Mouse (Mus musculus): ENCODE results near the gene Aaas. TPM values are rescaled to one million over a fixed set of nuclear protein-coding genes. Genes with fewer than 3 reads are reported as not detected.
"Not testable (repeated sequence)": the region's sequence is repeated elsewhere in the genome, so short reads cannot be mapped to it uniquely, and the experiment has no call there.

Aaas gene
- polyA plus RNA-seq, 1 experiment from 2014 or later, result 37.4 TPM

GRCm38 (mm10) chr15:102355134-102355870, 4.7 kb upstream of the Aaas start:
- Histone ChIP-seq H3K36me3 (replicated peaks) (no peaks in the 10 kb centered on the region), H3K4me2 (peak overlapping the region; percentile 99), H3K27me3 (replicated peaks) (peaks cover 38% of the 10 kb centered on the region), H3K9ac (peak overlapping the region; percentile 58), H3K27ac (peak overlapping the region; percentile 68), H3K9me3 (no peaks in the 10 kb centered on the region), H3K4me3 (peak overlapping the region; percentile 49), H3K4me1 (peaks cover 30% of the 10 kb centered on the region)
- under 1% methylated on average over 47 of the region's 49 CpGs for WGBS
- peak; percentile 53; the same call in 1 of the 2 replicates for ATAC-seq (replicated peaks)

GRCm38 (mm10) chr15:102353986-102354385, 3.4 kb upstream of the Aaas start:
- no peak for ATAC-seq (replicated peaks)
- 79% methylated on average over 2 of the region's 2 CpGs for WGBS
- H3K4me2 ChIP-seq, result no peak overlapping the region
- no peaks in the 10 kb centered on the region for H3K9me3 ChIP-seq
- no peak overlapping the region for H3K27ac ChIP-seq
- H3K4me3 ChIP-seq, result no peak overlapping the region
- H3K4me1 ChIP-seq, result peaks cover 38% of the 10 kb centered on the region
- no peak overlapping the region for H3K9ac ChIP-seq
- peaks cover 33% of the 10 kb centered on the region for H3K27me3 ChIP-seq (replicated peaks)
- no peaks in the 10 kb centered on the region for H3K36me3 ChIP-seq (replicated peaks)

GRCm38 (mm10) chr15:102352177-102352576, 1.6 kb upstream of the Aaas start:
- Histone ChIP-seq H3K9ac (no peak overlapping the region), H3K36me3 (replicated peaks) (no peaks in the 10 kb centered on the region), H3K4me2 (no peak overlapping the region), H3K27me3 (replicated peaks) (peaks cover 15% of the 10 kb centered on the region), H3K4me1 (peaks cover 29% of the 10 kb centered on the region), H3K4me3 (no peak overlapping the region), H3K9me3 (no peaks in the 10 kb centered on the region), H3K27ac (no peak overlapping the region)
- 60% methylated on average over 2 of the region's 2 CpGs for WGBS
- ATAC-seq (replicated peaks), result no peak

GRCm38 (mm10) chr15:102350942-102351291, 346 bp upstream of the Aaas start:
- ATAC-seq (replicated peaks), result peak; percentile 10; the same call in 1 of the 2 replicates
- peak overlapping the region; percentile 34 for H3K9ac ChIP-seq
- H3K4me3 ChIP-seq, result peak overlapping the region; percentile 62

GRCm38 (mm10) chr15:102346444-102346843, 4.1 kb downstream of the Aaas start:
- no peaks in the 10 kb centered on the region for H3K36me3 ChIP-seq (replicated peaks)
- 91% methylated on average over 4 of the region's 4 CpGs for WGBS
- H3K4me3 ChIP-seq, result no peak overlapping the region
- H3K27ac ChIP-seq, result no peak overlapping the region
- no peaks in the 10 kb centered on the region for H3K27me3 ChIP-seq (replicated peaks)
- no peak for ATAC-seq (replicated peaks)
- peaks cover 13% of the 10 kb centered on the region for H3K4me1 ChIP-seq
- H3K9me3 ChIP-seq, result no peaks in the 10 kb centered on the region
- H3K4me2 ChIP-seq, result no peak overlapping the region
- H3K9ac ChIP-seq, result no peak overlapping the region

More at GRCm38 (mm10) chr15:102350942-102351291, 346 bp upstream of the Aaas start:
- Histone ChIP-seq H3K4me2 (peak overlapping the region; percentile 84), H3K27me3 (replicated peaks) (peaks cover 3% of the 10 kb centered on the region; the same call in 1 of the 2 replicates), H3K9me3 (no peaks in the 10 kb centered on the region), H3K27ac (0 out of 2 replicates have a peak overlapping the region, but pooled peaks have one; percentile 49), H3K36me3 (replicated peaks) (no peaks in the 10 kb centered on the region), H3K4me1 (peaks cover 26% of the 10 kb centered on the region)
- WGBS, result 10% methylated on average over 11 of the region's 11 CpGs

GRCm38 (mm10) chr15:102344490-102344889, 6.1 kb downstream of the Aaas start:
- no peak overlapping the region for H3K27ac ChIP-seq
- no peak for ATAC-seq (replicated peaks)
- H3K4me3 ChIP-seq, result no peak overlapping the region
- H3K4me2 ChIP-seq, result no peak overlapping the region
- no peaks in the 10 kb centered on the region; the same call in 1 of the 2 replicates for H3K36me3 ChIP-seq (replicated peaks)
- H3K27me3 ChIP-seq (replicated peaks), result no peaks in the 10 kb centered on the region
- peaks cover under 1% of the 10 kb centered on the region for H3K4me1 ChIP-seq
- H3K9ac ChIP-seq, result no peak overlapping the region
- no peaks in the 10 kb centered on the region for H3K9me3 ChIP-seq
- 96% methylated on average over 3 of the region's 3 CpGs for WGBS

GRCm38 (mm10) chr15:102341580-102341979, 9.0 kb downstream of the Aaas start:
- 8% methylated on average over 1 of the region's 1 CpGs for WGBS
- no peak for ATAC-seq (replicated peaks)
- Histone ChIP-seq H3K27ac (no peak overlapping the region), H3K9me3 (no peaks in the 10 kb centered on the region), H3K4me2 (no peak overlapping the region), H3K36me3 (replicated peaks) (peaks cover 6% of the 10 kb centered on the region), H3K27me3 (replicated peaks) (no peaks in the 10 kb centered on the region), H3K4me3 (no peak overlapping the region), H3K9ac (no peak overlapping the region), H3K4me1 (no peaks in the 10 kb centered on the region)

GRCm38 (mm10) chr15:102339612-102340011, 11.0 kb downstream of the Aaas start:
- H3K9me3 ChIP-seq, result no peaks in the 10 kb centered on the region
- H3K9ac ChIP-seq, result no peak overlapping the region
- H3K36me3 ChIP-seq (replicated peaks), result peaks cover 15% of the 10 kb centered on the region
- no peak for ATAC-seq (replicated peaks)
- no peak overlapping the region for H3K4me2 ChIP-seq
- no peak overlapping the region for H3K4me3 ChIP-seq
- H3K4me1 ChIP-seq, result no peaks in the 10 kb centered on the region
- H3K27me3 ChIP-seq (replicated peaks), result no peaks in the 10 kb centered on the region
- WGBS, result 81% methylated on average over 5 of the region's 5 CpGs
- no peak overlapping the region for H3K27ac ChIP-seq

GRCm38 (mm10) chr15:102336946-102337345, 13.6 kb downstream of the Aaas start:
- no peaks in the 10 kb centered on the region for H3K27me3 ChIP-seq (replicated peaks)
- no peak overlapping the region for H3K4me3 ChIP-seq
- H3K4me1 ChIP-seq, result peaks cover 14% of the 10 kb centered on the region
- WGBS, result 87% methylated on average over 4 of the region's 4 CpGs
- peaks cover 29% of the 10 kb centered on the region for H3K36me3 ChIP-seq (replicated peaks)
- H3K27ac ChIP-seq, result no peak overlapping the region
- H3K9ac ChIP-seq, result no peak overlapping the region
- no peak overlapping the region for H3K4me2 ChIP-seq
- ATAC-seq (replicated peaks), result no peak
- no peaks in the 10 kb centered on the region for H3K9me3 ChIP-seq

- not testable (repeated sequence) for ATAC-seq (replicated peaks); H3K4me2 ChIP-seq; H3K9ac ChIP-seq; H3K9me3 ChIP-seq; H3K4me3 ChIP-seq; H3K27ac ChIP-seq; H3K27me3 ChIP-seq (replicated peaks)
- whole genome bisulfite sequencing, result 95% methylated on average over 5 of the region's 5 CpGs
- Histone ChIP-seq H3K36me3 (replicated peaks) (peaks cover 30% of the 10 kb centered on the region), H3K4me1 (peaks cover 19% of the 10 kb centered on the region)
Observed at GRCm38 (mm10) chr15:102335925-102336324, 14.6 kb downstream of the Aaas start.

- no peak for ATAC-seq (replicated peaks)
- Histone ChIP-seq H3K36me3 (replicated peaks) (peaks cover 37% of the 10 kb centered on the region), H3K27ac (no peak overlapping the region), H3K4me3 (no peak overlapping the region), H3K4me2 (no peak overlapping the region), H3K9ac (no peak overlapping the region), H3K4me1 (peaks cover 20% of the 10 kb centered on the region), H3K9me3 (no peaks in the 10 kb centered on the region), H3K27me3 (replicated peaks) (no peaks in the 10 kb centered on the region)
- 93% methylated on average over 8 of the region's 8 CpGs for WGBS
Observed at GRCm38 (mm10) chr15:102335254-102335653, 15.3 kb downstream of the Aaas start.

GRCm38 (mm10) chr15:102331610-102332015, 19.0 kb downstream of the Aaas start, which contains the start of gene Myg1:
TSS of gene Myg1 (plus strand) at chr15:102331709.
- 0% methylated on average over 30 of the region's 30 CpGs for WGBS
- H3K27me3 ChIP-seq (replicated peaks), result no peaks in the 10 kb centered on the region
- peak within 1 kb of the TSS; percentile 75 for H3K27ac ChIP-seq
- no peaks in the 10 kb centered on the region for H3K9me3 ChIP-seq
- H3K4me2 ChIP-seq, result peak within 1 kb of the TSS; percentile 82
- peaks cover 43% of the 10 kb centered on the region for H3K36me3 ChIP-seq (replicated peaks)
- ATAC-seq (replicated peaks), result peak; percentile 96
- peak within 1 kb of the TSS; percentile 67 for H3K9ac ChIP-seq
- peaks cover 28% of the 10 kb centered on the region for H3K4me1 ChIP-seq
- peak within 1 kb of the TSS; percentile 78 for H3K4me3 ChIP-seq

- H3K4me3 ChIP-seq, result peak overlapping the region; percentile 90
- 70% methylated on average over 8 of the region's 8 CpGs for WGBS
- ATAC-seq (replicated peaks), result no peak
- H3K4me2 ChIP-seq, result peak overlapping the region; percentile 76
- 0 out of 2 replicates have a peak overlapping the region, but pooled peaks have one; percentile 80 for H3K27ac ChIP-seq
- H3K27me3 ChIP-seq (replicated peaks), result no peaks in the 10 kb centered on the region
- H3K9me3 ChIP-seq, result no peaks in the 10 kb centered on the region
- peaks cover 18% of the 10 kb centered on the region for H3K4me1 ChIP-seq
- peaks cover 20% of the 10 kb centered on the region; the same call in 1 of the 2 replicates for H3K36me3 ChIP-seq (replicated peaks)
- peak overlapping the region; percentile 90 for H3K9ac ChIP-seq
Observed at GRCm38 (mm10) chr15:102326892-102327291, 23.7 kb downstream of the Aaas start.

Measured in midbrain, embryonic 15.5 days (tissue).